Mouse (Mus musculus): ENCODE measurements around the gene Pspc1. TPM values are rescaled to one million over a fixed set of nuclear protein-coding genes. Genes with fewer than 3 reads are reported as not detected.
"Not testable (repeated sequence)": the region's sequence is repeated elsewhere in the genome, so short reads cannot be mapped to it uniquely, and the experiment has no call there.

Gene Pspc1
- 34.3 and 37.8 TPM in 2 replicates for polyA plus RNA-seq (2015; fragmentation: Nextera tagmentation; extraction: Ambion mirVana)

- under 1% methylated on average over 36 of the region's 36 CpGs for WGBS
- Histone ChIP-seq H3K4me2 (replicated peaks) (peak within 1 kb of the TSS; percentile 80), H3K27ac (peak within 1 kb of the TSS; percentile 96), H3K9me3 (no peaks in the 10 kb centered on the region), H3K4me1 (peaks cover 25% of the 10 kb centered on the region), H3K36me3 (no peaks in the 10 kb centered on the region), H3K9ac (peak within 1 kb of the TSS; percentile 91), H3K27me3 (no peaks in the 10 kb centered on the region), H3K4me3 (peak within 1 kb of the TSS; percentile 97)
- ATAC-seq (ENCODE audit: low FRiP score, low read depth): peak; percentile 98
These were observed at the start of gene Pspc1 for GRCm38 (mm10) chr14:56778200-56778932. Gene Pspc1, minus strand, starts transcription at chr14:56778316.

GRCm38 (mm10) chr14:56824562-56824961 is 46.4 kb upstream of the Pspc1 start:
- H3K4me3 ChIP-seq: no peak overlapping the region
- H3K27me3 ChIP-seq: no peaks in the 10 kb centered on the region
- no peaks in the 10 kb centered on the region for H3K36me3 ChIP-seq
- no peaks in the 10 kb centered on the region for H3K4me1 ChIP-seq
- ATAC-seq (ENCODE audit: low FRiP score, low read depth): no peak
- H3K27ac ChIP-seq: no peak overlapping the region
- H3K9me3 ChIP-seq: no peaks in the 10 kb centered on the region
- H3K9ac ChIP-seq: no peak overlapping the region
- no peak overlapping the region for H3K4me2 ChIP-seq (replicated peaks)

GRCm38 (mm10) chr14:56817616-56818015 is 39.5 kb upstream of the Pspc1 start:
- no peaks in the 10 kb centered on the region for H3K27me3 ChIP-seq
- H3K27ac ChIP-seq: 0 out of 2 replicates have a peak overlapping the region, but pooled peaks have one; percentile 22
- no peaks in the 10 kb centered on the region for H3K36me3 ChIP-seq
- H3K4me2 ChIP-seq (replicated peaks): no peak overlapping the region
- WGBS: 15% methylated on average over 9 of the region's 11 CpGs
- H3K4me1 ChIP-seq: peaks cover 7% of the 10 kb centered on the region
- H3K4me3 ChIP-seq: no peak overlapping the region
- no peaks in the 10 kb centered on the region for H3K9me3 ChIP-seq
- H3K9ac ChIP-seq: no peak overlapping the region
- ATAC-seq (ENCODE audit: low FRiP score, low read depth): no peak

- no peak overlapping the region for H3K4me2 ChIP-seq (replicated peaks)
- peaks cover 7% of the 10 kb centered on the region for H3K4me1 ChIP-seq
- H3K27ac ChIP-seq: peak overlapping the region; percentile 22; the same call in 1 of the 2 replicates
- H3K36me3 ChIP-seq: no peaks in the 10 kb centered on the region
- ATAC-seq (ENCODE audit: low FRiP score, low read depth): no peak
- no peaks in the 10 kb centered on the region for H3K9me3 ChIP-seq
- 70% methylated on average over 4 of the region's 4 CpGs for WGBS
- H3K4me3 ChIP-seq: no peak overlapping the region
- H3K9ac ChIP-seq: no peak overlapping the region
- no peaks in the 10 kb centered on the region for H3K27me3 ChIP-seq
These were observed 39.0 kb upstream of the Pspc1 start for GRCm38 (mm10) chr14:56817131-56817530.

- H3K4me3 ChIP-seq: no peak overlapping the region
- H3K9ac ChIP-seq: no peak overlapping the region
- H3K36me3 ChIP-seq: no peaks in the 10 kb centered on the region
- H3K4me1 ChIP-seq: peaks cover 7% of the 10 kb centered on the region
- H3K4me2 ChIP-seq (replicated peaks): no peak overlapping the region
- no peak for ATAC-seq (ENCODE audit: low FRiP score, low read depth)
- no peaks in the 10 kb centered on the region for H3K27me3 ChIP-seq
- 92% methylated on average over 4 of the region's 4 CpGs for WGBS
- no peak overlapping the region for H3K27ac ChIP-seq
- H3K9me3 ChIP-seq: no peaks in the 10 kb centered on the region
These were observed 38.4 kb upstream of the Pspc1 start for GRCm38 (mm10) chr14:56816541-56816940.

- H3K36me3 ChIP-seq: peaks cover 16% of the 10 kb centered on the region; the same call in 1 of the 2 replicates
- peak overlapping the region; percentile 94 for H3K27ac ChIP-seq
- peak; percentile 44 for ATAC-seq (ENCODE audit: low FRiP score, low read depth)
- no peaks in the 10 kb centered on the region for H3K27me3 ChIP-seq
- H3K4me1 ChIP-seq: peaks cover 25% of the 10 kb centered on the region
- no peaks in the 10 kb centered on the region for H3K9me3 ChIP-seq
- peak overlapping the region; percentile 70 for H3K4me2 ChIP-seq (replicated peaks)
- peak overlapping the region; percentile 86 for H3K9ac ChIP-seq
- peak overlapping the region; percentile 63 for H3K4me3 ChIP-seq
- under 1% methylated on average over 26 of the region's 35 CpGs for WGBS
These were observed 34.5 kb upstream of the Pspc1 start for GRCm38 (mm10) chr14:56812520-56813036.

GRCm38 (mm10) chr14:56811701-56812339 is 33.7 kb upstream of the Pspc1 start, which contains the start of gene Zmym5:
Gene Zmym5, minus strand, starts transcription at chr14:56811716.
- not testable (repeated sequence) for H3K27me3 ChIP-seq, H3K9me3 ChIP-seq
- under 1% methylated on average over 36 of the region's 72 CpGs for WGBS
- H3K9ac ChIP-seq: peak within 1 kb of the TSS; percentile 89
- peak within 1 kb of the TSS; percentile 94 for H3K27ac ChIP-seq
- H3K4me3 ChIP-seq: peak within 1 kb of the TSS; percentile 67
- peaks cover 18% of the 10 kb centered on the region; the same call in 1 of the 2 replicates for H3K36me3 ChIP-seq
- peaks cover 25% of the 10 kb centered on the region for H3K4me1 ChIP-seq
- ATAC-seq (ENCODE audit: low FRiP score, low read depth): peak; percentile 97
- H3K4me2 ChIP-seq (replicated peaks): peak within 1 kb of the TSS; percentile 72

GRCm38 (mm10) chr14:56810781-56811690 is 32.9 kb upstream of the Pspc1 start:
- H3K4me2 ChIP-seq (replicated peaks): peak overlapping the region; percentile 72
- ATAC-seq (ENCODE audit: low FRiP score, low read depth); H3K27me3 ChIP-seq; H3K9me3 ChIP-seq: not testable (repeated sequence)
- peak overlapping the region; percentile 89 for H3K9ac ChIP-seq
- peak overlapping the region; percentile 67 for H3K4me3 ChIP-seq
- H3K27ac ChIP-seq: peak overlapping the region; percentile 87
- peaks cover 25% of the 10 kb centered on the region for H3K4me1 ChIP-seq
- peaks cover 23% of the 10 kb centered on the region; the same call in 1 of the 2 replicates for H3K36me3 ChIP-seq
- under 1% methylated on average over 30 of the region's 86 CpGs for WGBS

- Histone ChIP-seq H3K4me2 (replicated peaks) (no peak overlapping the region), H3K27me3 (no peaks in the 10 kb centered on the region), H3K4me1 (no peaks in the 10 kb centered on the region), H3K36me3 (peaks cover 65% of the 10 kb centered on the region), H3K4me3 (no peak overlapping the region), H3K9ac (no peak overlapping the region), H3K27ac (no peak overlapping the region), H3K9me3 (no peaks in the 10 kb centered on the region)
- no peak for ATAC-seq (ENCODE audit: low FRiP score, low read depth)
- WGBS: 47% methylated on average over 2 of the region's 2 CpGs
These were observed 15.1 kb upstream of the Pspc1 start for GRCm38 (mm10) chr14:56793243-56793642.

- no peak overlapping the region for H3K4me2 ChIP-seq (replicated peaks)
- no peaks in the 10 kb centered on the region for H3K27me3 ChIP-seq
- H3K36me3 ChIP-seq: no peaks in the 10 kb centered on the region
- no peak for ATAC-seq (ENCODE audit: low FRiP score, low read depth)
- H3K9me3 ChIP-seq: no peaks in the 10 kb centered on the region
- H3K4me1 ChIP-seq: no peaks in the 10 kb centered on the region
- no peak overlapping the region for H3K4me3 ChIP-seq
- WGBS: 82% methylated on average over 1 of the region's 1 CpGs
- no peak overlapping the region for H3K9ac ChIP-seq
- no peak overlapping the region for H3K27ac ChIP-seq
These were observed 6.5 kb upstream of the Pspc1 start for GRCm38 (mm10) chr14:56784575-56784974.

GRCm38 (mm10) chr14:56778933-56779300 is 801 bp upstream of the Pspc1 start:
- Histone ChIP-seq H3K27me3 (no peaks in the 10 kb centered on the region), H3K4me3 (peak overlapping the region; percentile 97)
- no peak for ATAC-seq (ENCODE audit: low FRiP score, low read depth)

More at GRCm38 (mm10) chr14:56778933-56779300, 801 bp upstream of the Pspc1 start:
- peaks cover 21% of the 10 kb centered on the region for H3K4me1 ChIP-seq
- peak overlapping the region; percentile 91; the same call in 1 of the 2 replicates for H3K9ac ChIP-seq
- H3K36me3 ChIP-seq: no peaks in the 10 kb centered on the region
- H3K9me3 ChIP-seq: no peaks in the 10 kb centered on the region
- H3K27ac ChIP-seq: peak overlapping the region; percentile 96
- WGBS: 53% methylated on average over 3 of the region's 3 CpGs
- peak overlapping the region; percentile 80 for H3K4me2 ChIP-seq (replicated peaks)
